Mouse (Mus musculus): ENCODE data around the gene Socs1.

- TF ChIP-seq CTCF (IDR thresholded peaks at IDR 0.05; ENCODE audit: borderline replicate concordance, insufficient read depth, low read length) = no peak
- TF ChIP-seq POLR2A (IDR thresholded peaks at IDR 0.05; ENCODE audit: low read depth, low read length) = no peak
Measured at GRCm38 (mm10) chr16:10788866-10789265, 3.5 kb upstream of the Socs1 start.
